14 mouse cellular contexts compared by ENCODE assay signal in genomic region chr14:120119094-120119501, GRCm38 (mm10).
A peak's percentile ranks its signal among the peaks of the same experiment; 100 is the strongest.
DNase-seq lines count a peak whose midpoint lies in the region; ATAC-seq and TF ChIP-seq lines count a peak whose summit lies in the region.
"Had no signal": no experiment of that assay in that cellular context is flagged by ENCODE, and none has a peak within 500 bp of the region (broad histone marks: within the 10 kb centered on the region; RNA-seq: fewer than 3 reads in every experiment).

No protein-coding gene starts in this region.

- DNase-seq in midbrain, postnatal 0 days (ENCODE audit: low spot score) = peak; percentile 51
- no peak for DNase-seq in midbrain, embryonic 10.5 days (ENCODE audit: low spot score)
- peak; percentile 95 to 97 for DNase-seq in cerebellum, postnatal 14 days
- peak; percentile 84 for DNase-seq in left cerebral cortex, postnatal 4 days
- DNase-seq in c-Kit-positive CD71-positive TER-119-positive erythroid progenitor cells, embryonic 14.5 days (ENCODE audit: low spot score) = no peak
- DNase-seq in adrenal gland, postnatal 14 days = no peak
- DNase-seq in gastrocnemius, postnatal 10 days = no peak
- DNase-seq: kidney, postnatal 10 days; midbrain, embryonic 14.5 days had no signal

- no peaks in the 10 kb centered on the region for H3K4me1 ChIP-seq in midbrain, postnatal 0 days (ENCODE audit: insufficient read depth, low read length)
- no peaks in the 10 kb centered on the region for H3K4me1 ChIP-seq in midbrain, embryonic 10.5 days
- H3K4me1 ChIP-seq in heart, embryonic 16.5 days (ENCODE audit: control insufficient read depth, insufficient read depth, low read length) = peaks cover 9% of the 10 kb centered on the region
- H3K4me1 ChIP-seq: embryonic facial prominence, embryonic 13.5 days; limb, embryonic 13.5 days; neural tube, embryonic 13.5 days; stomach, embryonic 15.5 days had no signal

- intact Hi-C loops in left cerebral cortex, postnatal 4 days (cut with DNase I) = no loop called here

- no peak for TF ChIP-seq CTCF in midbrain, postnatal 0 days (IDR thresholded peaks at IDR 0.05)

- H3K36me3 ChIP-seq in midbrain, postnatal 0 days (ENCODE audit: insufficient read depth, low read length) = no peaks in the 10 kb centered on the region
- no peaks in the 10 kb centered on the region for H3K36me3 ChIP-seq in midbrain, embryonic 10.5 days
- no peaks in the 10 kb centered on the region for H3K36me3 ChIP-seq in heart, embryonic 16.5 days (ENCODE audit: control insufficient read depth, insufficient read depth)
- H3K36me3 ChIP-seq: embryonic facial prominence, embryonic 13.5 days; limb, embryonic 13.5 days; neural tube, embryonic 13.5 days; stomach, embryonic 15.5 days had no signal

- H3K27ac ChIP-seq in midbrain, postnatal 0 days (ENCODE audit: low read depth, low read length) = no peak overlapping the region
- H3K27ac ChIP-seq in midbrain, embryonic 10.5 days (replicated peaks) = no peak overlapping the region
- H3K27ac ChIP-seq in heart, embryonic 16.5 days (ENCODE audit: low read length) = peak overlapping the region; percentile 91
- H3K27ac ChIP-seq: embryonic facial prominence, embryonic 13.5 days; limb, embryonic 13.5 days; neural tube, embryonic 13.5 days; stomach, embryonic 15.5 days had no signal

- no peak overlapping the region for H3K9ac ChIP-seq in midbrain, postnatal 0 days (replicated peaks; ENCODE audit: low read length, poor library complexity, severe bottlenecking)
- H3K9ac ChIP-seq in heart, embryonic 16.5 days (ENCODE audit: low read length) = no peak overlapping the region
- H3K9ac ChIP-seq: embryonic facial prominence, embryonic 13.5 days; limb, embryonic 13.5 days; neural tube, embryonic 13.5 days; stomach, embryonic 15.5 days had no signal

- ATAC-seq in midbrain, postnatal 0 days (ENCODE audit: low FRiP score) = no peak
- ATAC-seq in heart, embryonic 16.5 days (replicated peaks; ENCODE audit: extremely low read depth, insufficient read depth, low FRiP score) = peak; percentile 96

- H3K27me3 ChIP-seq in midbrain, postnatal 0 days (ENCODE audit: insufficient read depth, low read length) = no peaks in the 10 kb centered on the region
- no peaks in the 10 kb centered on the region for H3K27me3 ChIP-seq in midbrain, embryonic 10.5 days (ENCODE audit: low read depth, poor library complexity, severe bottlenecking)
- H3K27me3 ChIP-seq in heart, embryonic 16.5 days (ENCODE audit: control insufficient read depth, insufficient read depth, low read length) = no peaks in the 10 kb centered on the region
- H3K27me3 ChIP-seq: embryonic facial prominence, embryonic 13.5 days; limb, embryonic 13.5 days; neural tube, embryonic 13.5 days; stomach, embryonic 15.5 days had no signal

- no peak overlapping the region for H3K4me2 ChIP-seq in midbrain, postnatal 0 days (ENCODE audit: low read depth, low read length, poor library complexity, severe bottlenecking)
- no peak overlapping the region for H3K4me2 ChIP-seq in heart, embryonic 16.5 days (ENCODE audit: low read depth, low read length)
- H3K4me2 ChIP-seq: embryonic facial prominence, embryonic 13.5 days; limb, embryonic 13.5 days; neural tube, embryonic 13.5 days; stomach, embryonic 15.5 days had no signal

- H3K9me3 ChIP-seq in midbrain, postnatal 0 days (ENCODE audit: low read length) = no peaks in the 10 kb centered on the region
- no peaks in the 10 kb centered on the region for H3K9me3 ChIP-seq in midbrain, embryonic 10.5 days (replicated peaks)
- H3K9me3 ChIP-seq in heart, embryonic 16.5 days (replicated peaks; ENCODE audit: control insufficient read depth, low read length) = no peaks in the 10 kb centered on the region
- H3K9me3 ChIP-seq: embryonic facial prominence, embryonic 13.5 days; limb, embryonic 13.5 days; neural tube, embryonic 13.5 days; stomach, embryonic 15.5 days had no signal

- 90% methylated on average over 5 of the region's 5 CpGs for WGBS in midbrain, postnatal 0 days
- 96% methylated on average over 5 of the region's 5 CpGs for WGBS in midbrain, embryonic 10.5 days
- 43% methylated on average over 5 of the region's 5 CpGs for WGBS in heart, embryonic 16.5 days

- H3K4me3 ChIP-seq in midbrain, postnatal 0 days (ENCODE audit: low read depth, low read length) = no peak overlapping the region
- no peak overlapping the region for H3K4me3 ChIP-seq in midbrain, embryonic 10.5 days
- no peak overlapping the region for H3K4me3 ChIP-seq in heart, embryonic 16.5 days (ENCODE audit: low read length)
- H3K4me3 ChIP-seq: embryonic facial prominence, embryonic 13.5 days; limb, embryonic 13.5 days; neural tube, embryonic 13.5 days; stomach, embryonic 15.5 days had no signal

Comparison
In these comparisons a context has a peak if more than half of its experiments do, and no peak if none do; other contexts are left out.
1. DNase-seq: peak in midbrain, postnatal 0 days (single experiment), cerebellum, postnatal 14 days (2 of 2) and left cerebral cortex, postnatal 4 days (single experiment); none in midbrain, embryonic 10.5 days (single experiment), c-Kit-positive CD71-positive TER-119-positive erythroid progenitor cells, embryonic 14.5 days (single experiment), adrenal gland, postnatal 14 days (single experiment) and gastrocnemius, postnatal 10 days (single experiment).